Comparison of ENCODE assay signal across 8 mouse cellular contexts in genomic region chr5:137600619-137601364, GRCm38 (mm10). TPM values are rescaled to one million over a fixed set of nuclear protein-coding genes. Genes with fewer than 3 reads are reported as not detected.
DNase-seq lines count a peak whose midpoint lies in the region; ATAC-seq and TF ChIP-seq lines count a peak whose summit lies in the region.

TSS of gene Mospd3 (minus strand) at chr5:137601058.

- no peaks in the 10 kb centered on the region for H3K27me3 ChIP-seq in hindbrain, embryonic 10.5 days (ENCODE audit: insufficient read depth, poor library complexity, severe bottlenecking)
- no peaks in the 10 kb centered on the region for H3K27me3 ChIP-seq in lung, postnatal 0 days (replicated peaks; ENCODE audit: insufficient read depth, low read length)

- under 1% methylated on average over 41 of the region's 41 CpGs for WGBS in hindbrain, embryonic 10.5 days
- WGBS in lung, postnatal 0 days: under 1% methylated on average over 41 of the region's 41 CpGs

- peaks cover 23% of the 10 kb centered on the region for H3K36me3 ChIP-seq in hindbrain, embryonic 10.5 days
- no peaks in the 10 kb centered on the region for H3K36me3 ChIP-seq in lung, postnatal 0 days (ENCODE audit: insufficient read depth, low read length)

- peak within 1 kb of the TSS; percentile 96 for H3K27ac ChIP-seq in hindbrain, embryonic 10.5 days
- peak within 1 kb of the TSS; percentile 92 for H3K27ac ChIP-seq in lung, postnatal 0 days (ENCODE audit: low read length)

- ATAC-seq in frontal cortex, adult (ENCODE audit: low TSS enrichment): peak; percentile 98
- ATAC-seq in lung, postnatal 0 days: peak; percentile 97

- no peak for TF ChIP-seq CTCF in lung, postnatal 0 days (IDR thresholded peaks at IDR 0.05)

- TF ChIP-seq EP300 in lung, postnatal 0 days (IDR thresholded peaks at IDR 0.05): peak; percentile 83; the same call in 1 of the 2 replicates

- peak within 1 kb of the TSS; percentile 81 for H3K4me3 ChIP-seq in hindbrain, embryonic 10.5 days
- peak within 1 kb of the TSS; percentile 75 for H3K4me3 ChIP-seq in lung, postnatal 0 days (ENCODE audit: low read depth, low read length)

- no peaks in the 10 kb centered on the region for H3K9me3 ChIP-seq in hindbrain, embryonic 10.5 days
- H3K9me3 ChIP-seq in lung, postnatal 0 days (ENCODE audit: low read length): no peaks in the 10 kb centered on the region

- peaks cover 50% of the 10 kb centered on the region for H3K4me1 ChIP-seq in hindbrain, embryonic 10.5 days (replicated peaks)
- peaks cover 5% of the 10 kb centered on the region for H3K4me1 ChIP-seq in lung, postnatal 0 days (ENCODE audit: insufficient read depth, low read depth, low read length)

- DNase-seq in MN1 (ENCODE audit: low spot score): peak; percentile 99
- DNase-seq in cerebellum, adult 9-10 months: peak; percentile 98
- peak; percentile 96 for DNase-seq in hindbrain, embryonic 10.5 days (ENCODE audit: low spot score)
- peak; percentile 97 for DNase-seq in layer of hippocampus, adult 9-11 months
- peak; percentile 100 for DNase-seq in lung, postnatal 0 days (ENCODE audit: low spot score)
- DNase-seq in ovary, postnatal 14 days (ENCODE audit: low spot score): peak; percentile 95
- peak; percentile 99 for DNase-seq in thymus, postnatal 14 days

- peak within 1 kb of the TSS; percentile 70 for H3K9ac ChIP-seq in lung, postnatal 0 days (replicated peaks; ENCODE audit: low read depth)

- H3K4me2 ChIP-seq in lung, postnatal 0 days (replicated peaks; ENCODE audit: low read depth, low read length): peak within 1 kb of the TSS; percentile 93

RNA-seq across cellular contexts. Expression of gene Mospd3, which starts in this region (rescaled TPM):
- polyA plus RNA-seq in hindbrain, embryonic 10.5 days (2016; fragmentation: Nextera tagmentation; extraction: Ambion mirVana): 15.2 and 27.5 TPM in 2 replicates
- 32.1 and 33.7 TPM in 2 replicates for polyA plus RNA-seq in lung, postnatal 0 days (2015; fragmentation: Nextera tagmentation; extraction: Ambion mirVana)

Comparison
In these comparisons a context has a peak if more than half of its experiments do, and no peak if none do; other contexts are left out.
1. Peak in every context shown above with its lines: DNase-seq, ATAC-seq, H3K4me3 ChIP-seq and H3K27ac ChIP-seq.